Mouse (Mus musculus) kidney, embryonic 15.5 days (tissue): Measurements from ENCODE around the gene Zfp536. TPM values are rescaled to one million over a fixed set of nuclear protein-coding genes. Genes with fewer than 3 reads are reported as not detected.

Experiments used
- ATAC-seq: fragments of 200-750 bp; cut with Nextera tagmentation; replicated peaks from 2 replicates; pipeline ENCODE4 v1.8.0; 2017; ENCODE audit warnings: moderate TSS enrichment; ENCODE audit not compliant: low FRiP score
- H3K27ac ChIP-seq: fragments of 300-500 bp; sonication (generic); 2 replicates; pipeline ENCODE4 v1.5.1; 2015; ENCODE audit warnings: mild to moderate bottlenecking, inconsistent platforms
- H3K27me3 ChIP-seq: fragments of 300-500 bp; sonication (generic); 2 replicates; pipeline ENCODE4 v1.6.1; 2015; ENCODE audit warnings: inconsistent platforms
- H3K36me3 ChIP-seq: fragments of 300-500 bp; sonication (generic); 2 replicates; pipeline ENCODE4 v1.6.1; 2015; ENCODE audit warnings: inconsistent platforms
- H3K4me1 ChIP-seq: fragments of 300-500 bp; sonication (generic); 2 replicates; pipeline ENCODE4 v1.6.1; 2015; ENCODE audit warnings: inconsistent platforms
- H3K4me2 ChIP-seq: fragments of 300-500 bp; sonication (generic); 2 replicates; pipeline ENCODE4 v1.6.1; 2015; ENCODE audit warnings: moderate library complexity, mild to moderate bottlenecking, inconsistent platforms
- H3K4me3 ChIP-seq: fragments of 300-500 bp; sonication (generic); replicated peaks from 2 replicates; pipeline ENCODE4 v1.5.1; 2015; ENCODE audit warnings: mild to moderate bottlenecking, inconsistent platforms
- H3K9ac ChIP-seq: fragments of 300-500 bp; sonication (generic); 2 replicates; pipeline ENCODE4 v1.6.1; 2015; ENCODE audit warnings: mild to moderate bottlenecking, inconsistent platforms
- H3K9me3 ChIP-seq: fragments of 300-500 bp; sonication (generic); replicated peaks from 2 replicates; pipeline ENCODE4 v1.6.1; 2016; ENCODE audit warnings: inconsistent platforms
- WGBS: fragments of 180-500 bp; shearing (Covaris S2); methylation state at CpG from one replicate; pipeline ENCODE4 v1.1.7; 2015; ENCODE audit warnings: mixed read lengths; 5-methylcytosine and 5-hydroxymethylcytosine counted together
- polyA plus RNA-seq: library from polyadenylated mRNA; unstranded; fragments of >200 nt; fragmentation: Nextera tagmentation; extraction: Ambion mirVana; gene quantifications from 2 replicates; pipeline ENCODE4 v1.2.1, GENCODE M21; 2015

Zfp536 gene
- polyA plus RNA-seq, 1 experiment from 2014 or later, result 9.5 TPM

DNA sequence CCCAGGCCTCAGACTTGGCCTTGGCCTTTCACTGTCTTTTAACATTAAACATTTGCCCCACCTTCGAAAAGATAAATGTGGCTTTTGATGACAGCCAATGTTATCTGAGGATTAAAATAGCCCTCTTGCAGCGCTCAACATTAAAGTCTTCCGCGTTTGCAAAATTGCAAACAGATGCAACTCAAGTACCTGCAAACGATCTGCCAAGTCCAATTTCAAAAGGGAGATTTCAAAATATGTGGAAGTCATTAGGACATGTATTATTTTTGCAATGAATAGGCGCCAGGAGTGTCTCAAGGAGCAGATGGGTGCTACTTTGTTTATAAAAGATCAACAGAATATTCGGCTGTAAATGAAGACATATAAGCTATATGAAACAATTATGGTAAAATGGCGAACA is 30.1 kb downstream of the Zfp536 start:
- no peak for ATAC-seq
- Histone ChIP-seq H3K27me3 (peaks cover 10% of the 10 kb centered on the region), H3K4me1 (no peaks in the 10 kb centered on the region), H3K4me3 (no peak overlapping the region), H3K36me3 (no peaks in the 10 kb centered on the region), H3K9ac (no peak overlapping the region), H3K9me3 (no peaks in the 10 kb centered on the region), H3K4me2 (no peak overlapping the region), H3K27ac (no peak overlapping the region)
- whole genome bisulfite sequencing, result 81% methylated on average over 8 of the region's 8 CpGs

DNA sequence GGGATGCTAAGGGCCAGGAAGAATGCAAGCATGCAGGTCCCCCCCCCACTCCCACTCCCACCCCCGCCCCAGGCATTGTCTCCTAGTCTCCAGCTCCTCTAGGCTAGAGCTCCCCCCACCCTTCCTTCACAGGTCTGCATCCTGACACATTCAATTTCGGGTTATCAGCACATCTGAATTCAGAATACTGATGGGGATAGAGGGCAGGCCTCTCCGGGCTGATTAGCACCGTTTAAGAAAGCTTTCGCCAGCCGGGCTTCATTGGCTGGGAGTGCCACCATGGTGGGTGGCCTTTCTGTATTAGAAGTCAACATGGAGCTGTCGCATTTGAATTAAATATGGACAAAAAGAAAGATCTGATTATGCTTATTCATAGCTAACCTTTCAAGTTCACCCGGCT is 36.2 kb downstream of the Zfp536 start:
- no peak for ATAC-seq
- Histone ChIP-seq H3K4me2 (no peak overlapping the region), H3K36me3 (no peaks in the 10 kb centered on the region), H3K4me3 (no peak overlapping the region), H3K4me1 (peaks cover 9% of the 10 kb centered on the region; the same call in 1 of the 2 replicates), H3K27me3 (peaks cover 12% of the 10 kb centered on the region; the same call in 1 of the 2 replicates), H3K27ac (no peak overlapping the region), H3K9ac (no peak overlapping the region), H3K9me3 (no peaks in the 10 kb centered on the region)
- 58% methylated on average over 8 of the region's 8 CpGs for WGBS

DNA sequence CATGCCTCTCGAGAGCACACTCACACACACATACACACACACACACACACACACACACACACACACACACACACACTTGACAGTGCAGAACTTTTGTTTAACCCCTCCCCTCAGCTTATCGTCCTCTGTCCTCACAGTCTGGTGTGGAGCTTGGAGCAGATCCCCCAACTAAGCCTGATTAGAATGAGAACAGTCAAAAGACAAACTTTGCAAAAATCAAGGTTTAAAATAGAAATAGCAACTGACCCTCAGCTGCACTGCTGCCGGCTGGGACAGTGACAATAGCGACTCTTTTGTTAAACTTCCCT is 37.1 kb downstream of the Zfp536 start:
- ATAC-seq, result no peak
- peaks cover 15% of the 10 kb centered on the region; the same call in 1 of the 2 replicates for H3K27me3 ChIP-seq
- H3K4me3 ChIP-seq, result no peak overlapping the region
- 49% methylated on average over 4 of the region's 4 CpGs for WGBS
- H3K27ac ChIP-seq, result no peak overlapping the region
- no peak overlapping the region for H3K9ac ChIP-seq
- H3K9me3 ChIP-seq, result no peaks in the 10 kb centered on the region
- H3K4me1 ChIP-seq, result peaks cover 9% of the 10 kb centered on the region; the same call in 1 of the 2 replicates
- no peak overlapping the region for H3K4me2 ChIP-seq
- no peaks in the 10 kb centered on the region for H3K36me3 ChIP-seq

DNA sequence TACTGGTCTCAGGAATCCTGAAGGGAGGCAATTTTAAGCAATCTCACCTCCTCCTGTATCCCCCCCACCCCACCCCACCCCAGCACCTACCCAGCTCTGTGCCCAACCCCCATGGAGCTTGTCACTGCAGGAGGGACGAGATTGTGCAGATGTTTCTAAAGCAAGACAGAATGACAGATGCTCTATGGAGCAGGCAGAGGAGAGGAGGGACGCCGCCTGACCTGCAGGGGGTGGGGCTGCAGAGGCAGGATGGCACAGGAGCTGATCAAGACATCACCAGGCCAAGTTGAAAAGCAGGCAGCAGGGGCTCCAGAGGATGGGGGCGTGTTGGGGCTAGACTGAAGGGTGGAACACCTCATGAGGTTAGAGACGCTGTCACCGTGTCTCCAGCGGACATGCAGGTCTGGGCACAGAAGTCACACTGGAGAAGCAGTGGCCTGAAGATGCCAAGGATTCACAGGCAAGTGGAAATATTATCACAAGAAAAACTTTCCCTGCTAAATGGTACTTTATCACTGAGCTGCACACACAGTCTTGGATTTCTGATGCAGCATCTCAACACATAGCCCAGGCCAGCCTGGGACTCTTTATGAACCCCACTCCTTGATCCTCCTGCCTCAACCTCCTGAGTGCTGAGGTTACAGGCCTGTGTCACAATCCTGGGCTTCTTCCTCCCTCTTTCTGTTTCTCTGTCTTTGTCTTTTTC is 37.6 kb downstream of the Zfp536 start:
- peaks cover 9% of the 10 kb centered on the region; the same call in 1 of the 2 replicates for H3K4me1 ChIP-seq
- H3K4me2 ChIP-seq, result no peak overlapping the region
- no peak overlapping the region for H3K27ac ChIP-seq
- no peak overlapping the region for H3K4me3 ChIP-seq
- H3K36me3 ChIP-seq, result no peaks in the 10 kb centered on the region
- 53% methylated on average over 7 of the region's 7 CpGs for WGBS
- H3K9ac ChIP-seq, result no peak overlapping the region
- H3K27me3 ChIP-seq, result peaks cover 15% of the 10 kb centered on the region; the same call in 1 of the 2 replicates
- no peak for ATAC-seq
- H3K9me3 ChIP-seq, result no peaks in the 10 kb centered on the region

GRCm38 (mm10) chr7:37735101-37735500 is 38.3 kb downstream of the Zfp536 start:
- no peak overlapping the region for H3K4me2 ChIP-seq
- 83% methylated on average over 6 of the region's 6 CpGs for WGBS
- no peak overlapping the region for H3K27ac ChIP-seq
- H3K9me3 ChIP-seq, result no peaks in the 10 kb centered on the region
- H3K9ac ChIP-seq, result no peak overlapping the region
- H3K4me1 ChIP-seq, result peaks cover 9% of the 10 kb centered on the region; the same call in 1 of the 2 replicates
- ATAC-seq, result no peak
- no peaks in the 10 kb centered on the region for H3K36me3 ChIP-seq
- peaks cover 19% of the 10 kb centered on the region; the same call in 1 of the 2 replicates for H3K27me3 ChIP-seq
- H3K4me3 ChIP-seq, result no peak overlapping the region

GRCm38 (mm10) chr7:37734576-37734975 is 38.9 kb downstream of the Zfp536 start:
- Histone ChIP-seq H3K27ac (no peak overlapping the region), H3K36me3 (no peaks in the 10 kb centered on the region), H3K4me1 (peaks cover 9% of the 10 kb centered on the region; the same call in 1 of the 2 replicates), H3K9me3 (no peaks in the 10 kb centered on the region), H3K27me3 (peaks cover 19% of the 10 kb centered on the region; the same call in 1 of the 2 replicates), H3K4me3 (no peak overlapping the region), H3K4me2 (no peak overlapping the region), H3K9ac (no peak overlapping the region)
- ATAC-seq, result no peak
- WGBS, result 54% methylated on average over 6 of the region's 6 CpGs

GRCm38 (mm10) chr7:37733996-37734395 is 39.4 kb downstream of the Zfp536 start:
- Histone ChIP-seq H3K9ac (no peak overlapping the region), H3K27me3 (peaks cover 19% of the 10 kb centered on the region; the same call in 1 of the 2 replicates), H3K9me3 (no peaks in the 10 kb centered on the region), H3K27ac (no peak overlapping the region), H3K4me2 (no peak overlapping the region), H3K4me3 (no peak overlapping the region), H3K4me1 (peaks cover 9% of the 10 kb centered on the region; the same call in 1 of the 2 replicates), H3K36me3 (no peaks in the 10 kb centered on the region)
- ATAC-seq, result no peak
- WGBS, result 90% methylated on average over 4 of the region's 4 CpGs

GRCm38 (mm10) chr7:37732741-37733140 is 40.7 kb downstream of the Zfp536 start:
- ATAC-seq, result no peak
- no peak overlapping the region for H3K4me2 ChIP-seq

GRCm38 (mm10) chr7:37727746-37728145 is 45.7 kb downstream of the Zfp536 start:
- WGBS, result 75% methylated on average over 8 of the region's 8 CpGs
- ATAC-seq, result no peak
- no peak overlapping the region for H3K4me2 ChIP-seq
- H3K27ac ChIP-seq, result no peak overlapping the region
- H3K9me3 ChIP-seq, result no peaks in the 10 kb centered on the region
- peaks cover 7% of the 10 kb centered on the region; the same call in 1 of the 2 replicates for H3K27me3 ChIP-seq
- H3K36me3 ChIP-seq, result no peaks in the 10 kb centered on the region
- no peak overlapping the region for H3K4me3 ChIP-seq
- H3K9ac ChIP-seq, result no peak overlapping the region
- 0 out of 2 replicates have a peak, but pooled peaks cover 2% of the 10 kb centered on the region for H3K4me1 ChIP-seq

More at GRCm38 (mm10) chr7:37732741-37733140, 40.7 kb downstream of the Zfp536 start:
- Histone ChIP-seq H3K9me3 (no peaks in the 10 kb centered on the region), H3K27ac (no peak overlapping the region), H3K4me1 (peaks cover 9% of the 10 kb centered on the region; the same call in 1 of the 2 replicates), H3K4me3 (no peak overlapping the region), H3K9ac (no peak overlapping the region), H3K27me3 (peaks cover 12% of the 10 kb centered on the region; the same call in 1 of the 2 replicates), H3K36me3 (no peaks in the 10 kb centered on the region)
- 26% methylated on average over 4 of the region's 4 CpGs for WGBS

DNA sequence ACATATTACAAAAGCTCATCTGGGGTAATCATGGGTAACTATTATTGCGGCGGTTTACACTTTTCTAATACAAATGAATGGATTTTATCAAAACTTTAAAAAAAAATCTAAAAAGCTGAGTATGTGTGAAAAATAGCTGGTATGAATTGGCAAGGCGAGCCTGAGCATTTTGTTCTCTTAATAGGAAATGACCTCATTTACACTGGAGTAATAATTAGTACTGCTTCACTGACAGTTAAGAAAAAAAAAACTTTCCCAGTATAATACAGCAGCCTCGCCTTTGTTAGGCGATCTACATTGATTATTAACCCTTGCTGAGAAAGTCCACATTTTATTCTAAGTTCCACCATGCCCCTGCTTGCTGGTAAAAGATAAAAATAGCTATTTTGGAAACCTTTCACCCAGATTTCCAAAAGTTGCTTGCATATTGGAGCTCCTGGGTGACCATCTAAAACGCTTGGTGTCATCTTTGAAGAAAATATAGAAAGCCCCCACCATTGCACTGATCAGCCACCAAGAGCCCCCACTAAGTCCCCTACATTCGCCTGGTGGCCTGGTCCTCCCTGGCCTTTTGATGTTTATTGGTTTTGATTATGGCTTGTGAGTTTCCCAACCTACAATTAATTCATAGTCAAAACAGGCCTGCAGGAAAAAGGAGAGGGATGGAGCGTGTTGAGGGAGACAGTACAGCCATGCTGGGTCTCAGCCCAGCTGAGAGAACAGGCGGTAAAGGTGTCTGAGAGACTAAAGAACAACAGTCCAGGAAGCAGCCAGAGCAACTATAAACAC is 49.2 kb downstream of the Zfp536 start:
- no peaks in the 10 kb centered on the region for H3K9me3 ChIP-seq
- no peak overlapping the region for H3K4me2 ChIP-seq
- H3K36me3 ChIP-seq, result no peaks in the 10 kb centered on the region
- no peak overlapping the region for H3K27ac ChIP-seq
- H3K27me3 ChIP-seq, result no peaks in the 10 kb centered on the region; the same call in 1 of the 2 replicates
- ATAC-seq, result no peak
- no peaks in the 10 kb centered on the region for H3K4me1 ChIP-seq
- 69% methylated on average over 9 of the region's 9 CpGs for WGBS
- no peak overlapping the region for H3K4me3 ChIP-seq
- H3K9ac ChIP-seq, result no peak overlapping the region

DNA sequence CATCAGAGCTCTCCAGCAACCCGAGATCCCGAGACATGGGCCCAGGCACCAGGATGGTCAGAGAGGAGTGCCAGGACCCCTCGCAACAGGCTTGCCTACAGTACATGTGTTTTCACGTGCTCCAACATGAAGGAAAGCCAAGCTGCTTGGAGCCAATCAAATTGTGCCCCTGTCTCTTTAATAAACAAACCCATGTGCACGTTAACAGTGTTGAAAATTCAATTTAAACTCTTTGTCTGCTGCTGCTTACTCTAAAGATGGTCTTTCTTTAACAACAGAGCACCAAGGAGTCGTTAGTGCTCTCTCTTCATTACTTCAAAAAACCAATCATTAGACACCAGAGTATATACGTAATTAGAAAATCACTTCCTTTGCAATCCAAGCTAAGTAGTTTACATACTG is 50.2 kb downstream of the Zfp536 start:
- Histone ChIP-seq H3K27me3 (no peaks in the 10 kb centered on the region; the same call in 1 of the 2 replicates), H3K9ac (no peak overlapping the region), H3K9me3 (no peaks in the 10 kb centered on the region), H3K36me3 (no peaks in the 10 kb centered on the region), H3K4me2 (no peak overlapping the region), H3K4me3 (no peak overlapping the region), H3K4me1 (no peaks in the 10 kb centered on the region), H3K27ac (no peak overlapping the region)
- ATAC-seq, result no peak
- 67% methylated on average over 7 of the region's 7 CpGs for WGBS

- H3K27ac ChIP-seq, result no peak overlapping the region
- no peak overlapping the region for H3K4me3 ChIP-seq
- no peaks in the 10 kb centered on the region for H3K36me3 ChIP-seq
- no peaks in the 10 kb centered on the region for H3K9me3 ChIP-seq
- no peak overlapping the region for H3K9ac ChIP-seq
- WGBS, result 83% methylated on average over 4 of the region's 4 CpGs
- H3K27me3 ChIP-seq, result 0 out of 2 replicates have a peak, but pooled peaks cover 4% of the 10 kb centered on the region
- no peak overlapping the region for H3K4me2 ChIP-seq
- ATAC-seq, result no peak
- H3K4me1 ChIP-seq, result no peaks in the 10 kb centered on the region
Measured at GRCm38 (mm10) chr7:37721676-37722075, 51.8 kb downstream of the Zfp536 start.
